Mouse (Mus musculus): ENCODE results near the gene Higd1b. TPM values are rescaled to one million over a fixed set of nuclear protein-coding genes. Genes with fewer than 3 reads are reported as not detected.

Gene Higd1b
- polyA plus RNA-seq, 1 experiment from 2014 or later, result 5.4 TPM

DNA sequence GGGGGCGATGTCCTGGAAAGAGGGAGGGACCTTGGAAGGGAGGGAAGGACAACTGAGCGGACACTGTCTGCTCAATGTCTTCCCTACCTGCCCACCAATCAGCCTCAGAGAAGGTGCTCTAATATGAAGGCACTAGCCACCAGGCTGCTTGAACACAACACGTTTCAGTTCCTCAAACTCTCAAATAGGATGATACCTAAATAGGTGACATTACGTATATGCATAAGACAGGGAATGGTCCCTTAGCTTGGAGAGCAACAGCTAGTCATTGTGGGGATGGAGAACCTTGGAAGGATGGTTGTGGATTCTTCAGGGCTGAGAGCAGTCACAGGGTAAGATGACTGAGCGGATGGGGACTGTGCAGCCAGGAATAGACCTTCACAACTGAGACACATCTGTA lies 51.8 kb downstream of the Higd1b start:
- no peak for ATAC-seq (ENCODE audit: insufficient read depth)
- Histone ChIP-seq H3K9me3 (ENCODE audit: low read depth, low read length) (no peaks in the 10 kb centered on the region), H3K4me2 (no peak overlapping the region), H3K27me3 (ENCODE audit: insufficient read depth, low read length) (0 out of 2 replicates have a peak, but pooled peaks cover 3% of the 10 kb centered on the region), H3K9ac (no peak overlapping the region), H3K36me3 (ENCODE audit: insufficient read depth) (no peaks in the 10 kb centered on the region), H3K4me3 (ENCODE audit: low read depth, low read length) (no peak overlapping the region), H3K27ac (ENCODE audit: low read depth) (no peak overlapping the region), H3K4me1 (ENCODE audit: insufficient read depth) (no peaks in the 10 kb centered on the region)
- 82% methylated on average over 5 of the region's 5 CpGs for WGBS
- no peak for DNase-seq
- no peak for TF ChIP-seq CTCF (IDR thresholded peaks at IDR 0.05; ENCODE audit: low read depth)

Other genes starting within 250 kb of the Higd1b start
- 40.0 and 42.9 TPM in 2 replicates for gene Fzd2, start 231.5 kb upstream of the Higd1b start, polyA plus RNA-seq (2014; fragmentation: Nextera tagmentation; extraction: Ambion mirVana)
- 0.22 and 0.64 TPM in 2 replicates for gene Meioc, start 172.1 kb upstream of the Higd1b start, polyA plus RNA-seq (2014; fragmentation: Nextera tagmentation; extraction: Ambion mirVana)
- gene Ccdc43, start 138.1 kb upstream of the Higd1b start, polyA plus RNA-seq (2014; fragmentation: Nextera tagmentation; extraction: Ambion mirVana), result 44.5 and 46.4 TPM in 2 replicates
- gene Adam11, start 74.4 kb upstream of the Higd1b start, polyA plus RNA-seq (2014; fragmentation: Nextera tagmentation; extraction: Ambion mirVana), result 5.3 and 5.5 TPM in 2 replicates
- gene Gjc1, start 16.1 kb upstream of the Higd1b start, polyA plus RNA-seq (2014; fragmentation: Nextera tagmentation; extraction: Ambion mirVana), result 78.1 and 80.7 TPM in 2 replicates
- gene Eftud2, start 45.1 kb downstream of the Higd1b start, polyA plus RNA-seq (2014; fragmentation: Nextera tagmentation; extraction: Ambion mirVana), result 218 and 242 TPM in 2 replicates
- 1.8 and 1.9 TPM in 2 replicates for gene Ccdc103, start 45.4 kb downstream of the Higd1b start, polyA plus RNA-seq (2014; fragmentation: Nextera tagmentation; extraction: Ambion mirVana)
- not detected in 2 replicates for gene Fam187a, start 49.3 kb downstream of the Higd1b start, polyA plus RNA-seq (2014; fragmentation: Nextera tagmentation; extraction: Ambion mirVana)
- 0.20 and 0.41 TPM in 2 replicates for gene Gfap, start 65.1 kb downstream of the Higd1b start, polyA plus RNA-seq (2014; fragmentation: Nextera tagmentation; extraction: Ambion mirVana)
- gene Kif18b, start 89.3 kb downstream of the Higd1b start, polyA plus RNA-seq (2014; fragmentation: Nextera tagmentation; extraction: Ambion mirVana), result 11.7 and 13.3 TPM in 2 replicates
- 2.7 and 3.1 TPM in 2 replicates for gene C1ql1, start 110.8 kb downstream of the Higd1b start, polyA plus RNA-seq (2014; fragmentation: Nextera tagmentation; extraction: Ambion mirVana)
- 64.4 and 72.4 TPM in 2 replicates for gene Nmt1, start 192.3 kb downstream of the Higd1b start, polyA plus RNA-seq (2014; fragmentation: Nextera tagmentation; extraction: Ambion mirVana)
- 218 and 225 TPM in 2 replicates for gene Dcakd, start 192.5 kb downstream of the Higd1b start, polyA plus RNA-seq (2014; fragmentation: Nextera tagmentation; extraction: Ambion mirVana)